Mouse (Mus musculus) brain, embryonic 14.5 days (tissue): ENCODE results near the gene Ctdsp2.

Source experiments
- CTCF ChIP-seq: fragments of 200-500 bp; IDR thresholded peaks from 2 replicates; pipeline ENCODE4 v1.5.1; 2012; ENCODE audit warnings: inconsistent platforms, mild to moderate bottlenecking, moderate library complexity, borderline replicate concordance; ENCODE audit not compliant: insufficient read depth, insufficient read length; ENCODE audit errors: extremely low read depth
- POLR2A ChIP-seq: fragments of 200-500 bp; IDR thresholded peaks from 2 replicates; pipeline ENCODE4 v1.6.1; 2012; ENCODE audit warnings: mild to moderate bottlenecking, inconsistent platforms, borderline replicate concordance; ENCODE audit not compliant: poor library complexity, insufficient read depth, insufficient read length, severe bottlenecking; ENCODE audit errors: extremely low read depth

GRCm38 (mm10) chr10:126985579-126985978, 7.1 kb downstream of the Ctdsp2 start:
- TF ChIP-seq CTCF (no peak), POLR2A (no peak)
